ENCODE assay signal across 10 mouse cellular contexts in the genomic region with DNA sequence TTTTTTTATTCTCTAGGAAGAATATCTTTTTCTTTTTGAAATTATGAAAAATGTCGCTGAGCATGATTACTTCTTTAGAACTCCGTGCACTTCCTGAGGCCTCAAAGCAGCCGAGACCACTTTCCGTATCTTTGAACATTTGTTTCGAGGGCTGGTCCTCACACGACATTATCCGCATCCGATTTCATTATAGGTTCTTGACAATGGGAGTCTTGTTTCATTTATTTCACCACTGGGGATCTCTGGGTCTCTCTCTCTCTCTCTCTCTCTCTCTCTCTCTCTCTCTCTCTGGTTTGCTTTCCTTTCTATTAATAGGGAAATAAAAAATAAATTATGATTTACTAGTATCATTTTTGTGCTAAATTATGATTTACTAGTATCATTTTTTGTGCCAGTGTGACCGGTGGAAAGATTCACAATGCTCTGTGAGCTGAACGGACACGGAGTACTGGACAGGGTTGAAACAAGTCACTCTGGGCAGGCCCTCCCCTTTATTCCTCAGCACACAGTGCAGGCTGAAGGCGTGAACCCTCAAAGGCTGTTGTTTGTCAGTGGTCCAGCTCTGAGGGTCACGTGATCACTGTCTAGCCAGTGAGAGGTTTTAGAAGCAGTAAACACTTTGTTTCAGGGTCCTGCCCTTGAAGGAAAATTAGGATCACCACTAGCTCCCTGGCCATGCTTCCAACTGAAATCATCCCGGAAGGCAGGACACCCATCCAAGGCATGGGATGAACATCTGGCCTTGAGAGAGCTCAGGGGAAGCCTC.
DNase-seq lines count a peak whose midpoint lies in the region; ATAC-seq and TF ChIP-seq lines count a peak whose summit lies in the region.
"Had no signal": no experiment of that assay in that cellular context is flagged by ENCODE, and none has a peak within 500 bp of the region (broad histone marks: within the 10 kb centered on the region; RNA-seq: fewer than 3 reads in every experiment).

No protein-coding gene starts in this region.

- WGBS in lung, postnatal 0 days = 78% methylated on average over 14 of the region's 14 CpGs
- WGBS in lung, adult 2 months = 85% methylated on average over 14 of the region's 14 CpGs
- WGBS in forebrain, embryonic 12.5 days = 44% methylated on average over 14 of the region's 14 CpGs
- 49% methylated on average over 14 of the region's 14 CpGs for WGBS in kidney, embryonic 16.5 days
- 82% methylated on average over 14 of the region's 14 CpGs for WGBS in heart, embryonic 11.5 days (ENCODE audit: insufficient replicate concordance)

- H3K27me3 ChIP-seq in lung, postnatal 0 days (replicated peaks; ENCODE audit: insufficient read depth, low read length) = no peaks in the 10 kb centered on the region
- 0 out of 2 replicates have a peak, but pooled peaks cover 15% of the 10 kb centered on the region for H3K27me3 ChIP-seq in forebrain, embryonic 12.5 days
- no peaks in the 10 kb centered on the region for H3K27me3 ChIP-seq in kidney, embryonic 16.5 days (ENCODE audit: insufficient read depth, low read length)
- H3K27me3 ChIP-seq in heart, embryonic 11.5 days (ENCODE audit: control insufficient read depth, insufficient read depth, low read length) = no peaks in the 10 kb centered on the region
- H3K27me3 ChIP-seq: liver, embryonic 15.5 days; Patski had no signal

- no peak for TF ChIP-seq POLR2A in lung, adult 2 months (IDR thresholded peaks at IDR 0.05; ENCODE audit: borderline replicate concordance, extremely low read depth, low read depth, low read length)

- no peaks in the 10 kb centered on the region for H3K9me3 ChIP-seq in lung, postnatal 0 days (ENCODE audit: low read length)
- H3K9me3 ChIP-seq in forebrain, embryonic 12.5 days = no peaks in the 10 kb centered on the region
- no peaks in the 10 kb centered on the region for H3K9me3 ChIP-seq in kidney, embryonic 16.5 days (ENCODE audit: low read length)
- no peaks in the 10 kb centered on the region for H3K9me3 ChIP-seq in heart, embryonic 11.5 days (replicated peaks; ENCODE audit: control insufficient read depth, low read length)
- H3K9me3 ChIP-seq: liver, embryonic 15.5 days had no signal

- 0 out of 2 replicates have a peak, but pooled peaks cover 3% of the 10 kb centered on the region for H3K4me1 ChIP-seq in lung, postnatal 0 days (ENCODE audit: insufficient read depth, low read depth, low read length)
- H3K4me1 ChIP-seq in lung, adult 2 months (ENCODE audit: control insufficient read depth, insufficient read depth, low read length) = peaks cover under 1% of the 10 kb centered on the region; the same call in 1 of the 2 replicates
- H3K4me1 ChIP-seq in forebrain, embryonic 12.5 days = peaks cover 11% of the 10 kb centered on the region; the same call in 1 of the 2 replicates
- peaks cover 18% of the 10 kb centered on the region for H3K4me1 ChIP-seq in kidney, embryonic 16.5 days (ENCODE audit: insufficient read depth, low read length)
- no peaks in the 10 kb centered on the region; the same call in 1 of the 2 replicates for H3K4me1 ChIP-seq in heart, embryonic 11.5 days (ENCODE audit: control insufficient read depth, insufficient read depth, low read length)
- H3K4me1 ChIP-seq: liver, embryonic 15.5 days had no signal

- H3K36me3 ChIP-seq in lung, postnatal 0 days (ENCODE audit: insufficient read depth, low read length) = no peaks in the 10 kb centered on the region
- H3K36me3 ChIP-seq in forebrain, embryonic 12.5 days (replicated peaks) = no peaks in the 10 kb centered on the region
- H3K36me3 ChIP-seq in kidney, embryonic 16.5 days (ENCODE audit: insufficient read depth, low read length) = no peaks in the 10 kb centered on the region
- no peaks in the 10 kb centered on the region for H3K36me3 ChIP-seq in heart, embryonic 11.5 days (ENCODE audit: control insufficient read depth, insufficient read depth, low read length)
- H3K36me3 ChIP-seq: liver, embryonic 15.5 days had no signal

- H3K27ac ChIP-seq in lung, postnatal 0 days (ENCODE audit: low read length) = no peak overlapping the region
- H3K27ac ChIP-seq in forebrain, embryonic 12.5 days = no peak overlapping the region
- H3K27ac ChIP-seq in kidney, embryonic 16.5 days (ENCODE audit: low read length) = 0 out of 2 replicates have a peak overlapping the region, but pooled peaks have one; percentile 28
- H3K27ac ChIP-seq in heart, embryonic 11.5 days (ENCODE audit: low read depth, low read length) = no peak overlapping the region
- H3K27ac ChIP-seq: liver, embryonic 15.5 days had no signal

- TF ChIP-seq CTCF in lung, postnatal 0 days (IDR thresholded peaks at IDR 0.05) = no peak
- TF ChIP-seq CTCF in lung, adult 2 months (IDR thresholded peaks at IDR 0.05; ENCODE audit: insufficient read depth, low read length) = no peak

- intact Hi-C loops in left cerebral cortex, postnatal 25 days (cut with DNase I) = no loop called here

- TF ChIP-seq EP300 in lung, postnatal 0 days (IDR thresholded peaks at IDR 0.05) = no peak

- H3K4me2 ChIP-seq in lung, postnatal 0 days (replicated peaks; ENCODE audit: low read depth, low read length) = no peak overlapping the region
- H3K4me2 ChIP-seq in forebrain, embryonic 12.5 days = no peak overlapping the region
- peak overlapping the region; percentile 23 for H3K4me2 ChIP-seq in kidney, embryonic 16.5 days (replicated peaks; ENCODE audit: low read depth, low read length)
- no peak overlapping the region for H3K4me2 ChIP-seq in heart, embryonic 11.5 days
- H3K4me2 ChIP-seq: liver, embryonic 15.5 days had no signal

- DNase-seq in lung, postnatal 0 days (ENCODE audit: low spot score) = no peak
- no peak for DNase-seq in lung, adult 2 months
- DNase-seq in skeletal muscle tissue, adult 2 months (ENCODE audit: low read depth, low spot score) = peak; percentile 89
- no peak for DNase-seq in cerebellum, adult 9-11 months
- no peak for DNase-seq in left cerebral cortex, postnatal 25 days (ENCODE audit: low spot score in 2 of 2)

- ATAC-seq in lung, postnatal 0 days = peak; percentile 57
- peak; percentile 65 for ATAC-seq in forebrain, embryonic 12.5 days (ENCODE audit: low FRiP score)
- ATAC-seq in kidney, embryonic 16.5 days (ENCODE audit: low FRiP score, low TSS enrichment) = peak; percentile 84
- no peak for ATAC-seq in heart, embryonic 11.5 days (replicated peaks; ENCODE audit: insufficient number of reproducible peaks, low FRiP score, low TSS enrichment)
- ATAC-seq: Patski had no signal

- H3K4me3 ChIP-seq in lung, postnatal 0 days (ENCODE audit: low read depth, low read length) = no peak overlapping the region
- no peak overlapping the region for H3K4me3 ChIP-seq in lung, adult 2 months (replicated peaks; ENCODE audit: extremely low read depth, low read depth, low read length)
- no peak overlapping the region for H3K4me3 ChIP-seq in forebrain, embryonic 12.5 days (replicated peaks)
- H3K4me3 ChIP-seq in kidney, embryonic 16.5 days (ENCODE audit: low read length) = no peak overlapping the region
- no peak overlapping the region for H3K4me3 ChIP-seq in heart, embryonic 11.5 days (ENCODE audit: low read depth, low read length)
- H3K4me3 ChIP-seq: liver, embryonic 15.5 days had no signal

- no peak overlapping the region for H3K9ac ChIP-seq in lung, postnatal 0 days (replicated peaks; ENCODE audit: low read depth)
- no peak overlapping the region for H3K9ac ChIP-seq in forebrain, embryonic 12.5 days
- H3K9ac ChIP-seq in kidney, embryonic 16.5 days (replicated peaks; ENCODE audit: low read length) = no peak overlapping the region
- H3K9ac ChIP-seq in heart, embryonic 11.5 days (ENCODE audit: low read depth, low read length) = no peak overlapping the region
- H3K9ac ChIP-seq: liver, embryonic 15.5 days had no signal
